Mouse (Mus musculus): ENCODE results near the gene Mrpl20.

The Mrpl20 gene

DNA sequence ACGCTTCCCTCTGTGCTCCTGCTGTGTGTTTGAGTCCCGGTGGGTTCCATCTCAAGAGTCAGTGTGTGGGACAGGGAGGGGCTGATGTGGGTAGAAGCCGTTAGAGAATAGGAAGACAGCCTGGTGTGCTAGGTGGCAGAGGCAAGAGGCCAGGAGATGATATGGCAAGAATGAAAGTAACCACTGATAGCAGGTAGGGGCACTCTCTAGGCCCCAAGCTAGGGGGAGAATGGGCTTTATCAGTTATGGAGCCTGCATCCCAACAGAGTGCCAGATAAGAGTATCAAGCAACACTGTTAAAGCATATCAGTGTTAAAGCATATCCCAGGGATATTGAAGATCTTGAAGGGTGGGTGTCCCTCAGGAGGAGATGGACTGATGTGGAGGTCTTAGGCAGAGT, 54.2 kb downstream of the Mrpl20 start:
- no peak for DNase-seq

DNA sequence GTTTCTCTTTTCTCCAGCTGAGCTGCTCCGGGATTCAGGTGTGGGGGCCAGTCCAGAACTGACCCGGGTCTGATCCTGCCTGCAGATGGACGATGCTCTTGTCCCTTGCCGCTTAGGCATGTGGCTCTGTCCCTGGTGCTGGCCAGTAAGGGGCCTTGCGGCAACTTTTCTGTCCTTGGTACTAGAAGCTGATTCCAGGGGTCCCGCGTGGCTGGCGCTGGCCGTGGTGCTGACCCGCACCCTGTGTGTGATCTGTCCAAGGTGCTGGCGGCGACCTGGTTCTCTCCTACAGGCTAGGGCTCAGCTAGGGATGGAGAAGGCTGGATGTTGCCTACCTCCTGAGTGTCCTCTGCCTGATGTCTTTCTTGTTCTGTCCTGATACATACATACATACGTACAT, 56.6 kb downstream of the Mrpl20 start:
- DNase-seq, result no peak
